Comparison of ENCODE assay signal across 17 mouse cellular contexts in genomic region chr6:124527881-124528280, GRCm38 (mm10). TPM values are rescaled to one million over a fixed set of nuclear protein-coding genes. Genes with fewer than 3 reads are reported as not detected.
"Had no signal": no experiment of that assay in that cellular context is flagged by ENCODE, and none has a peak within 500 bp of the region (broad histone marks: within the 10 kb centered on the region; RNA-seq: fewer than 3 reads in every experiment).

No protein-coding gene starts in this region.

- H3K9ac ChIP-seq: limb, embryonic 15.5 days; lung, embryonic 15.5 days had no signal

- H3K27ac ChIP-seq: limb, embryonic 15.5 days; lung, embryonic 15.5 days; macrophage had no signal

- ATAC-seq: midbrain, embryonic 16.5 days had no signal

- H3K9me3 ChIP-seq: limb, embryonic 15.5 days; lung, embryonic 15.5 days; megakaryocyte, embryonic 14.5 days had no signal

- H3K4me3 ChIP-seq: limb, embryonic 15.5 days; lung, embryonic 15.5 days; megakaryocyte, embryonic 14.5 days had no signal

- DNase-seq: kidney, adult 18-20 months; kidney, postnatal 14 days; layer of hippocampus, postnatal 36 days; lung, postnatal 14 days; right cerebral cortex, adult 18-20 months; right cerebral cortex, postnatal 25 days; thymus, postnatal 36 days had no signal

- H3K4me2 ChIP-seq: limb, embryonic 15.5 days; lung, embryonic 15.5 days; midbrain, embryonic 11.5 days had no signal

- H3K4me1 ChIP-seq: limb, embryonic 15.5 days; lung, embryonic 15.5 days; megakaryocyte, embryonic 14.5 days had no signal

- H3K36me3 ChIP-seq: limb, embryonic 15.5 days; lung, embryonic 15.5 days had no signal

- H3K27me3 ChIP-seq: limb, embryonic 15.5 days; lung, embryonic 15.5 days had no signal

RNA-seq across cellular contexts. Expression of gene C1s1, which starts 14.3 kb away (rescaled TPM):
- polyA plus RNA-seq: macrophage had no signal

RNA-seq across cellular contexts. Expression of gene C1ra, which starts 15.7 kb away (rescaled TPM):
- polyA plus RNA-seq: midbrain, embryonic 11.5 days had no signal

RNA-seq across cellular contexts. Expression of gene C1rb, which starts 42.2 kb away (rescaled TPM):
- total RNA-seq: left cerebral cortex, adult 8-10 months had no signal
- polyA plus RNA-seq: limb, embryonic 11.5 days; limb, embryonic 15.5 days; lung, embryonic 15.5 days; macrophage; midbrain, embryonic 11.5 days; midbrain, embryonic 16.5 days; neural tube, embryonic 14.5 days; thymus, postnatal 0 days had no signal
